Mouse (Mus musculus): ENCODE data around the gene Cbx8. TPM values are rescaled to one million over a fixed set of nuclear protein-coding genes. Genes with fewer than 3 reads are reported as not detected.
A peak's percentile ranks its signal among the peaks of the same experiment; 100 is the strongest.

Gene Cbx8
- polyA plus RNA-seq, 1 experiment from 2014 or later: 13.8 TPM

GRCm38 (mm10) chr11:119036447-119036846 lies 4.3 kb downstream of the Cbx8 start:
- ATAC-seq (replicated peaks): no peak
- Histone ChIP-seq H3K27ac (replicated peaks) (no peak overlapping the region), H3K36me3 (peaks cover 3% of the 10 kb centered on the region; the same call in 1 of the 2 replicates), H3K4me3 (peak overlapping the region; percentile 43; the same call in 1 of the 2 replicates), H3K27me3 (peaks cover 49% of the 10 kb centered on the region), H3K9me3 (no peaks in the 10 kb centered on the region), H3K4me1 (peaks cover 70% of the 10 kb centered on the region), H3K4me2 (replicated peaks) (peak overlapping the region; percentile 68), H3K9ac (replicated peaks) (no peak overlapping the region)
- WGBS: 7% methylated on average over 15 of the region's 15 CpGs

- Histone ChIP-seq H3K9me3 (no peaks in the 10 kb centered on the region), H3K9ac (replicated peaks) (peak overlapping the region; percentile 13; the same call in 1 of the 2 replicates), H3K27ac (replicated peaks) (no peak overlapping the region), H3K4me1 (peaks cover 69% of the 10 kb centered on the region), H3K4me3 (peak overlapping the region; percentile 19), H3K4me2 (replicated peaks) (peak overlapping the region; percentile 22), H3K36me3 (peaks cover 7% of the 10 kb centered on the region; the same call in 1 of the 2 replicates), H3K27me3 (peaks cover 49% of the 10 kb centered on the region)
- ATAC-seq (replicated peaks): no peak
- 4% methylated on average over 21 of the region's 21 CpGs for WGBS
These were observed 5.0 kb downstream of the Cbx8 start for GRCm38 (mm10) chr11:119035686-119036165.

DNA sequence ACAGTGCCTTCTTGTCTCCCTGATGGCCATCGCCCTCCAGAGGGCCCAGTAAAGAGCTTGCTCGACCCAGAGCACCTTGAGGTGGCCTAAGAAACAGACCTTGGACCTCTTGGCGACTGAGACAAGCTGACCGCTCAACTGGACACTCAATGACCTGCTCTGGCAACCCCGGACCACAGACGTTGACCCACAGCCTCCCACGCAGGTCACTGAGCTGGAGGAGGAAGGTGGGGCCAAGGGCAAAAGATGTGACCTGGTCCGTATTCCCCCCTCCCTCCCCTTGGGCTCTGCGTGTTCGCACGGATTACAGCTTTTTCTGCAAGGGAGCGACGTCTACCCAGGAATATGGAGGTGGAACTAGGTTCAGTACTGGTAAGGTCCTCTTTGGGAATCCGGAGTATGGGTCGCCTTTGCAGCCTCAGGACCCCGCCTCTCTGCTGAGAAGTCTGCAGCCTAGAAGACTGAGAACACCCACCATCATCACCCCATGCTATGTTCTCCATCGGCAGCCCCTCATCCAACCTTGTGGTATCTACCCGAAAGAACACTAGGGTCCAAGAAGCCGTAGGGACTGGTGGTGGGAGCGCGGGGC lies 5.6 kb downstream of the Cbx8 start:
- ATAC-seq (replicated peaks): no peak

DNA sequence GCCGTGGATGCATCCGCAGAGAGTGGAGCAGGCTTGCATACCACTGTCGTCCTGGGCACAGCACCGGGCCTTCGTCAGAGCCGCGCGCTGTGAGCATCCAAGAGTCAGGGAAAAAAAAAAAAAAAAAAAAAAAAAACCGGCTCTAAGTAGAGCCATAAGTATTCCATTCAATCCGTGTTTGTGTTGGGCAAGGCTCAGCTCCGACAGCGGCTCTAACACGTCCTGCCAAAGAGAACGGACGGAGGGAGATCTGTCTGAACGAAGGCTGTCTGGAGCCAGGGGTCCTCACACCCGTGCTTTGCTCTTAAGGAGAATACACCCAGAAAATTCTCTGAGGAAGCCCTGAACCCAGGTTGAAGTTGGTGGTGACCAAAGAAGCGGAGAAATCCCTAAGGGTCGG lies 6.1 kb downstream of the Cbx8 start:
- Histone ChIP-seq H3K27ac (replicated peaks) (no peak overlapping the region), H3K9me3 (no peaks in the 10 kb centered on the region), H3K27me3 (peaks cover 49% of the 10 kb centered on the region), H3K4me2 (replicated peaks) (peak overlapping the region; percentile 38), H3K9ac (replicated peaks) (no peak overlapping the region), H3K4me1 (peaks cover 61% of the 10 kb centered on the region), H3K4me3 (peak overlapping the region; percentile 17), H3K36me3 (peaks cover 18% of the 10 kb centered on the region)
- 3% methylated on average over 19 of the region's 19 CpGs for WGBS
- no peak for ATAC-seq (replicated peaks)

More for the DNA sequence above, 5.6 kb downstream of the Cbx8 start:
- H3K36me3 ChIP-seq: peaks cover 12% of the 10 kb centered on the region
- no peak overlapping the region for H3K27ac ChIP-seq (replicated peaks)
- no peaks in the 10 kb centered on the region for H3K9me3 ChIP-seq
- peaks cover 66% of the 10 kb centered on the region for H3K4me1 ChIP-seq
- 5% methylated on average over 21 of the region's 21 CpGs for WGBS
- peaks cover 49% of the 10 kb centered on the region for H3K27me3 ChIP-seq
- peak overlapping the region; percentile 19 for H3K4me3 ChIP-seq
- H3K9ac ChIP-seq (replicated peaks): peak overlapping the region; percentile 13; the same call in 1 of the 2 replicates
- peak overlapping the region; percentile 22 for H3K4me2 ChIP-seq (replicated peaks)

DNA sequence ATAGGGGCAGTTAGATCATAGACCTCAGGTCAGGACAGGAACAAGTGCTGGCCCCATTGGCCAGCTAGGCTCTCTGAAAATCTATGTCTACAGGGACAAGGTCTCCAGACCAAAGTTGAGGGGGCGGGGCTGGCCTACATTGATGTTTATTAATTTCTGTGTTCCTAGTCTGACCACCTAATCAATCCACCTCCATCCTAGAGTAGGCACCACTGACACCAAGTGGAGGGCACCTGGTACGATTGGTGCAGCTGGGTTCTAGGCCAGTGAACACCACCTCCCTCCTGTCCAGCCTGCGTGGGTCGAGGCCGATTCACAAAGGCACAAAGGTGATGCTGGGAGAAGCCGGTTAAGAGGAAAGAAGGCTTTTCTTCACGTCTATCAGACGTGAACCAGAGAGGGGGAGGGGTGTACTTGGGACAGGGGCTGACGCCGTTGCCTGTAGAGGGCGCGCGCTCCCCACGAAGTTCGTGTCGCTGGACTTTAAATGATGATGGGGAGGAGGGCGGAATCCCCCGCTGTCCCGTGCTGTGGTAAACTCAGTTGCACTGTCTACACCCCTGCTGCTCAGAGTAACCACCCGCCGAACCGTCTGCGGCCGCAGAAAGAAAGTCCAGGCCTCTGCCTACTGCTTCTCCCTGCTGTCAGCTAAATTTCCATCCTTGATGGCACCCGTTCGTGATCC lies 6.8 kb downstream of the Cbx8 start:
- H3K4me3 ChIP-seq: peak overlapping the region; percentile 17
- no peak overlapping the region for H3K27ac ChIP-seq (replicated peaks)
- WGBS: 2% methylated on average over 26 of the region's 26 CpGs
- no peak overlapping the region; the same call in 1 of the 2 replicates for H3K9ac ChIP-seq (replicated peaks)
- H3K4me2 ChIP-seq (replicated peaks): peak overlapping the region; percentile 38
- peak; percentile 39 for ATAC-seq (replicated peaks)
- peaks cover 49% of the 10 kb centered on the region for H3K27me3 ChIP-seq
- H3K4me1 ChIP-seq: peaks cover 61% of the 10 kb centered on the region
- no peaks in the 10 kb centered on the region for H3K9me3 ChIP-seq
- H3K36me3 ChIP-seq: peaks cover 24% of the 10 kb centered on the region

DNA sequence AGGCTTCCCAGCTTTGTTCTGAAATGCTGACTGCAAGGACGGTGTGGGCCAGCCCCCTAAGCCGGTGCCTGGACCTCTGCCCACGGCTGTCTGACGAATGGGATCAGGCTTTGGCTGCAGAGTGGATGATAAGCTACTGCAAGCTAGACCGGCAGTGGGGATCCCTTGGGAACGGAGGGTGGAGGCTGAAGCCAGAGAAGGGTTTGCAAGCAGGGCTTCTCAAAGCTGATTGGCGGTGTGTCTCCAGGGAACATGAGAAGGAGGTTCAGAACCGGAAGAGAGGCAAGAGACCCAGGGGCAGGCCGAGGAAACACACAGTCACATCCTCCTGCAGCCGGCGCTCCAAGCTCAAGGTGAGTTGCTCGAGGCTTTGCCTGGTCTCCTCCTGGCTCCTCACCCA lies 14.6 kb downstream of the Cbx8 start:
- WGBS: 56% methylated on average over 12 of the region's 12 CpGs
- ATAC-seq (replicated peaks): no peak
- H3K4me2 ChIP-seq (replicated peaks): no peak overlapping the region; the same call in 1 of the 2 replicates
- peaks cover 48% of the 10 kb centered on the region for H3K36me3 ChIP-seq
- peaks cover 3% of the 10 kb centered on the region; the same call in 1 of the 2 replicates for H3K27me3 ChIP-seq
- no peak overlapping the region for H3K4me3 ChIP-seq
- peak overlapping the region; percentile 93; the same call in 1 of the 2 replicates for H3K9ac ChIP-seq (replicated peaks)
- H3K27ac ChIP-seq (replicated peaks): no peak overlapping the region
- no peaks in the 10 kb centered on the region for H3K9me3 ChIP-seq
- H3K4me1 ChIP-seq: peaks cover 55% of the 10 kb centered on the region

GRCm38 (mm10) chr11:119024260-119024659 lies 16.5 kb downstream of the Cbx8 start:
- ATAC-seq (replicated peaks): no peak
- peak overlapping the region; percentile 84 for H3K4me3 ChIP-seq
- 11% methylated on average over 7 of the region's 7 CpGs for WGBS
- H3K9ac ChIP-seq (replicated peaks): peak overlapping the region; percentile 93
- peaks cover 10% of the 10 kb centered on the region; the same call in 1 of the 2 replicates for H3K27me3 ChIP-seq
- H3K9me3 ChIP-seq: no peaks in the 10 kb centered on the region
- H3K4me1 ChIP-seq: peaks cover 52% of the 10 kb centered on the region
- peaks cover 29% of the 10 kb centered on the region for H3K36me3 ChIP-seq
- H3K4me2 ChIP-seq (replicated peaks): peak overlapping the region; percentile 78
- peak overlapping the region; percentile 86 for H3K27ac ChIP-seq (replicated peaks)

- peak overlapping the region; percentile 78 for H3K4me2 ChIP-seq (replicated peaks)
- no peaks in the 10 kb centered on the region for H3K9me3 ChIP-seq
- 2% methylated on average over 15 of the region's 15 CpGs for WGBS
- peaks cover 23% of the 10 kb centered on the region for H3K36me3 ChIP-seq
- H3K27ac ChIP-seq (replicated peaks): peak overlapping the region; percentile 86
- ATAC-seq (replicated peaks): no peak; the same call in 1 of the 2 replicates
- H3K27me3 ChIP-seq: peaks cover 10% of the 10 kb centered on the region; the same call in 1 of the 2 replicates
- peak overlapping the region; percentile 84 for H3K4me3 ChIP-seq
- H3K9ac ChIP-seq (replicated peaks): peak overlapping the region; percentile 93
- peaks cover 49% of the 10 kb centered on the region for H3K4me1 ChIP-seq
These were observed 17.2 kb downstream of the Cbx8 start for GRCm38 (mm10) chr11:119023616-119023980.

DNA sequence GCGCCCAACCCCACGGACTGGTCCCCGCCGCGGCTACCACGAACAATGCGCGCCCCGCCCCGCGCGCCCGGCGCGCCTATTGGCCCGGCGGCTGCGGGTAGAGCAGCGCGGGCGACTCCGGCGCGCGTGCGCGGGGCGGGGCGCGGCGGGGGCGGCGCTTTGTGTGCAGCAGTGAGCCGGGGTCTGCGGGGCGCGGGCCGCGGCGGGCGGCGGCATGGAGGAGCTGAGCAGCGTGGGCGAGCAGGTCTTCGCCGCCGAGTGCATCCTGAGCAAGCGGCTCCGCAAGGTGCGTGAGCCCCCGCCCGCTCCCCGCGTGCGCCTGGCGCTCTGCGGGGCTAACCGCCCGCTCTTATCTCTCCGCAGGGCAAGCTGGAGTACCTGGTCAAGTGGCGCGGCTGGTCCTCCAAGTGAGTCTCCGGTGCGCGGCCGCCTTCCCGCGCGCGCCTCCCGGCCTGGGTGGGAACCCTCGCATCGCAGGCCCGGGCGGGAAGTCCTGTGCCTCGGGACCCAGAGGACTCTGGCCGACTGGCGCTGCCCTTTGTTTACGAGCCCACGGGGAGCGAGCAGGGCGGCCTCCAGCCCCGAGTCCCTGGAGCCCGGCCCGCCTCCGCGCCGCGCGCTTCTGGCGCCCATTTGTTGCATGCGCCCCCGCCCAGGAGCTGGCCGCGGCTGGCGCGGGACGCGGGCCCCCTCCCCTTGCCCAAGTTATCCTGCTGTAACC lies 17.7 kb downstream of the Cbx8 start, which contains the start of gene Cbx2:
Cbx2 (plus strand) TSS at position 68 of the 721 bp plus-strand sequence.
- H3K27me3 ChIP-seq: peaks cover 10% of the 10 kb centered on the region; the same call in 1 of the 2 replicates
- peaks cover 49% of the 10 kb centered on the region for H3K4me1 ChIP-seq
- peak; percentile 95 for ATAC-seq (replicated peaks)
- peak within 1 kb of the TSS; percentile 86 for H3K27ac ChIP-seq (replicated peaks)
- under 1% methylated on average over 73 of the region's 99 CpGs for WGBS
- peak within 1 kb of the TSS; percentile 93 for H3K9ac ChIP-seq (replicated peaks)
- H3K36me3 ChIP-seq: peaks cover 17% of the 10 kb centered on the region
- H3K9me3 ChIP-seq: no peaks in the 10 kb centered on the region
- peak within 1 kb of the TSS; percentile 78 for H3K4me2 ChIP-seq (replicated peaks)
- peak within 1 kb of the TSS; percentile 84 for H3K4me3 ChIP-seq

DNA sequence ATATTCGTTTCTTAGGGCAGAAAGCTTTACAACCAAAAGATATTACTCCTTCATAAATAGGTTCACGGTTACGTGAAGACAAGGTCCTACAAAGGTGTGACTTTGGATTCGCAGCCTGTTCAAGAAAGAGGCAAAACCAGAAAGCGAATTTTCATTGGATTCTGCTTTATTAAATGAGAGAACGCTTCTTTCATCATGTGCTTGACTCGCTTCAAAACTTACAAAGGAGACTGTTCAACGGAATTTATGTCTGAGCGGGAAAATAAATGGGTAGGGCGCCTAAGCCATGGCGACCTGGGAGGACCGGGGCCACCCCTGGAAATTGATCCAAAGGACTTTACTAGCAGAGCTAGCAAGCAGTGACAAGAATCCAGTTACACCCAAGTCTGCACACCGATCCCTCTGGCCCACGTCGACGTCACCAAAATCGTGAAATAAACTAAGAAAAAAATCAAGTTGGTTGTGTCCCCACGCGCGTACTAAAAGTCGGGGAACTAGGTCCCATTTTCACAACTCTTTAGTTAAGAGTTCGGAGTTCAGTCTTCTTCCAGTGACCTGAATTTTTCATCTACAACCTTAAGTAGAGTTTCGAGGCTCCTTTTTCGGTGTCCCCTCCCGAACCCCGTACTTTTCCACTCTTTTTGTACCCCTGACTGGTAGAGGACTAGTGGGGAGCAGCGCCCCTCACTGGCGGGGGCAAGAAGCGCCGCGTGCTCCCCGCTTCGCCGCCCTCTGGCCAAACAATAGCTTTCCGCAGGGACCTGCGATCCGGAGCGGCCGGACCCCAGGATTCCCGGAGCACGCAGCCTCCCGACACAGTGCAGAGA lies 18.5 kb downstream of the Cbx8 start:
- ATAC-seq (replicated peaks): no peak
- Histone ChIP-seq H3K27ac (replicated peaks) (peak overlapping the region; percentile 86), H3K4me1 (peaks cover 49% of the 10 kb centered on the region), H3K9ac (replicated peaks) (peak overlapping the region; percentile 93), H3K4me3 (peak overlapping the region; percentile 84), H3K9me3 (no peaks in the 10 kb centered on the region), H3K27me3 (peaks cover 10% of the 10 kb centered on the region; the same call in 1 of the 2 replicates), H3K36me3 (peaks cover 10% of the 10 kb centered on the region), H3K4me2 (replicated peaks) (peak overlapping the region; percentile 78)
- 3% methylated on average over 42 of the region's 42 CpGs for WGBS

DNA sequence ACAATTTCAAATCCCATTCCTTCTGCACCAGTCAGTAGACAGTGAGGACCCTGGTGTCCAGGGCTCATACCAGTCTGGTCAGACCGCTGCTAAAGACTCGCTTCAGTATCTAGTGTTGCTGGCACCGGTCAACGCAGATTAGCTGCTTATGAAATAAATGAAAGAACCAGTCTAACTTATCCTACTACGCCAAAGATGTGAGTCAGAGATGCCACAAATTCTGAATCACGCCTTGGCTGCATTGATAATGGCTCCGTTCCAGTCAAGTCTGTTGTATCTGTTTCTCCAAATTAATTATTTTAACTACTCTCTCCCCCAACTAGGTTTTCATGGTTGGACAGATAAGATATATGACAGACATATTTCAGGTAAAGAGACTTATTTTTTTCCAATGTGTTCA lies 19.6 kb downstream of the Cbx8 start:
- Histone ChIP-seq H3K4me2 (replicated peaks) (no peak overlapping the region), H3K36me3 (no peaks in the 10 kb centered on the region), H3K27ac (replicated peaks) (no peak overlapping the region), H3K9ac (replicated peaks) (no peak overlapping the region), H3K4me1 (peaks cover 40% of the 10 kb centered on the region), H3K4me3 (no peak overlapping the region), H3K27me3 (peaks cover 10% of the 10 kb centered on the region; the same call in 1 of the 2 replicates), H3K9me3 (no peaks in the 10 kb centered on the region)
- no peak for ATAC-seq (replicated peaks)
- WGBS: 80% methylated on average over 7 of the region's 7 CpGs
